Mouse (Mus musculus) CH12.LX (cell line): ENCODE data around the gene Dtnb. TPM values are rescaled to one million over a fixed set of nuclear protein-coding genes. Genes with fewer than 3 reads are reported as not detected.

Experiments
- DNase-seq: peaks from one replicate; pipeline ENCODE4 v3.0.0-alpha.2; 2013; ENCODE audit errors: extremely low read depth
- H3K27ac ChIP-seq: 2 replicates; pipeline ENCODE4 v1.5.1; 2012; ENCODE audit warnings: low read depth, mild to moderate bottlenecking, control low read depth, moderate library complexity; ENCODE audit not compliant: insufficient read depth
- H3K27me3 ChIP-seq: replicated peaks from 2 replicates; pipeline ENCODE3; 2012; ENCODE audit warnings: inconsistent platforms
- H3K36me3 ChIP-seq, 2 experiments: replicated peaks in 1 of 2; 2 replicates each; pipeline versions ENCODE3 to v1.6.1; 2012; ENCODE audit warnings: inconsistent platforms in 1 of 2, low read length in 1 of 2, mild to moderate bottlenecking in 1 of 2, mixed read lengths in 1 of 2, moderate library complexity in 1 of 2; ENCODE audit not compliant: control insufficient read depth in 1 of 2, insufficient read depth in 1 of 2
- H3K4me1 ChIP-seq, 2 experiments: 2 replicates each; pipeline ENCODE4 v1.6.1; 2012; ENCODE audit warnings: inconsistent platforms in 1 of 2, moderate library complexity in 1 of 2; ENCODE audit not compliant: insufficient read depth in 2 of 2, control insufficient read depth in 1 of 2
- H3K4me2 ChIP-seq: 2 replicates; pipeline ENCODE4 v1.6.1; 2012; ENCODE audit warnings: low read depth, mild to moderate bottlenecking, control low read depth; ENCODE audit not compliant: poor library complexity, insufficient read depth, severe bottlenecking
- H3K4me3 ChIP-seq, 3 experiments: fragments of 150-350 bp in 1 of 3; sonication (generic) in 1 of 3; replicated peaks in 1 of 3; 2 replicates each; pipeline versions ENCODE3 to v1.5.1; 2011 to 2012; ENCODE audit warnings: low read depth in 2 of 3, low read length in 2 of 3, mild to moderate bottlenecking in 2 of 3, moderate library complexity in 2 of 3, control low read depth in 1 of 3, improper control_type of control experiment in 1 of 3, inconsistent platforms in 1 of 3, mixed read lengths in 1 of 3; ENCODE audit not compliant: poor library complexity in 1 of 3
- H3K79me2 ChIP-seq: replicated peaks from 2 replicates; pipeline ENCODE4 v1.6.1; 2012; ENCODE audit warnings: mild to moderate bottlenecking, moderate library complexity; ENCODE audit not compliant: control insufficient read depth, poor library complexity, insufficient read depth, severe bottlenecking; ENCODE audit errors: extremely low read depth
- H3K9ac ChIP-seq: 2 replicates; pipeline ENCODE4 v1.6.1; 2012; ENCODE audit warnings: low read depth, mild to moderate bottlenecking, control low read depth, moderate library complexity; ENCODE audit not compliant: insufficient read depth
- H3K9me3 ChIP-seq: replicated peaks from 2 replicates; pipeline ENCODE3; 2012; ENCODE audit warnings: low read length, inconsistent platforms, mixed read lengths
- CHD1 ChIP-seq: IDR thresholded peaks from 2 replicates; pipeline ENCODE4 v1.6.1; 2012; ENCODE audit warnings: low read depth, low read length, improper control_type of control experiment, inconsistent platforms
- E2F4 ChIP-seq: IDR thresholded peaks from 2 replicates; pipeline ENCODE4 v1.6.1; 2011; ENCODE audit warnings: low read depth, low read length, improper control_type of control experiment; ENCODE audit not compliant: insufficient replicate concordance
- ELF1 ChIP-seq: IDR thresholded peaks from 2 replicates; pipeline ENCODE4 v1.6.1; 2014; ENCODE audit warnings: low read depth, mild to moderate bottlenecking, inconsistent platforms, low read length, improper control_type of control experiment
- EP300 ChIP-seq: IDR thresholded peaks from 2 replicates; pipeline ENCODE4 v1.6.1; 2011; ENCODE audit warnings: low read length, improper control_type of control experiment
- ETS1 ChIP-seq: conservative IDR thresholded peaks from 2 replicates; pipeline ENCODE4 v1.6.1; 2012; ENCODE audit warnings: low read depth, mild to moderate bottlenecking, inconsistent platforms, low read length, improper control_type of control experiment, moderate library complexity
- JUND ChIP-seq: conservative IDR thresholded peaks from 2 replicates; pipeline ENCODE4 v1.6.1; 2011; ENCODE audit warnings: low read depth, low read length, improper control_type of control experiment
- KAT2A ChIP-seq: IDR thresholded peaks from 2 replicates; pipeline ENCODE4 v1.6.1; 2012; ENCODE audit warnings: low read length, improper control_type of control experiment, inconsistent platforms; ENCODE audit not compliant: insufficient replicate concordance
- MAX ChIP-seq: IDR thresholded peaks from 2 replicates; pipeline ENCODE4 v1.6.1; 2011; ENCODE audit warnings: low read length, improper control_type of control experiment
- MAZ ChIP-seq: IDR thresholded peaks from 2 replicates; pipeline ENCODE4 v1.6.1; 2012; ENCODE audit warnings: low read depth, mild to moderate bottlenecking, inconsistent platforms, low read length, improper control_type of control experiment, moderate library complexity
- MEF2A ChIP-seq: IDR thresholded peaks from 2 replicates; pipeline ENCODE4 v1.6.1; 2014; ENCODE audit warnings: low read depth, mild to moderate bottlenecking, inconsistent platforms, low read length, improper control_type of control experiment, borderline replicate concordance
- MYC ChIP-seq: IDR thresholded peaks from 2 replicates; pipeline ENCODE4 v1.6.1; 2011; ENCODE audit warnings: low read depth, mild to moderate bottlenecking, improper control_type of control experiment, low read length
- NELFE ChIP-seq: IDR thresholded peaks from 2 replicates; pipeline ENCODE4 v1.6.1; 2011; ENCODE audit warnings: low read depth, low read length, improper control_type of control experiment
- NRF1 ChIP-seq: IDR thresholded peaks from 2 replicates; pipeline ENCODE4 v1.6.1; 2014; ENCODE audit warnings: low read depth, mild to moderate bottlenecking, inconsistent platforms, low read length, improper control_type of control experiment, moderate library complexity
- PAX5 ChIP-seq: IDR thresholded peaks from 2 replicates; pipeline ENCODE4 v1.6.1; 2012; ENCODE audit warnings: low read length, inconsistent platforms, mixed read lengths
- POLR2A ChIP-seq: IDR thresholded peaks from 2 replicates; pipeline ENCODE4 v1.6.1; 2011; ENCODE audit warnings: low read depth, mild to moderate bottlenecking, improper control_type of control experiment, low read length
- POLR2AphosphoS2 ChIP-seq: IDR thresholded peaks from 2 replicates; pipeline ENCODE4 v1.6.1; 2011; ENCODE audit warnings: low read depth, low read length, improper control_type of control experiment
- RAD21 ChIP-seq: IDR thresholded peaks from 2 replicates; pipeline ENCODE4 v1.6.1; 2011; ENCODE audit warnings: low read depth, mild to moderate bottlenecking, low read length, improper control_type of control experiment, moderate library complexity
- RCOR1 ChIP-seq: conservative IDR thresholded peaks from 2 replicates; pipeline ENCODE4 v1.6.1; 2012; ENCODE audit warnings: low read depth, mild to moderate bottlenecking, inconsistent platforms, low read length, improper control_type of control experiment
- SMC3 ChIP-seq: IDR thresholded peaks from 2 replicates; pipeline ENCODE4 v1.6.1; 2011; ENCODE audit warnings: low read depth, low read length, improper control_type of control experiment
- TBP ChIP-seq: conservative IDR thresholded peaks from 2 replicates; pipeline ENCODE4 v1.6.1; 2011; ENCODE audit warnings: low read depth, low read length, improper control_type of control experiment
- TCF12 ChIP-seq: IDR thresholded peaks from 2 replicates; pipeline ENCODE4 v1.6.1; 2014; ENCODE audit warnings: low read depth, mild to moderate bottlenecking, inconsistent platforms, low read length, improper control_type of control experiment
- USF2 ChIP-seq: conservative IDR thresholded peaks from 2 replicates; pipeline ENCODE4 v1.6.1; 2011; ENCODE audit warnings: low read depth, low read length, improper control_type of control experiment
- ZC3H11A ChIP-seq: IDR thresholded peaks from 2 replicates; pipeline ENCODE4 v1.6.1; 2012; ENCODE audit warnings: low read depth, mild to moderate bottlenecking, inconsistent platforms, low read length, improper control_type of control experiment
- ZMIZ1 ChIP-seq: IDR thresholded peaks from 2 replicates; pipeline ENCODE4 v1.6.1; 2012; ENCODE audit warnings: low read depth, mild to moderate bottlenecking, inconsistent platforms, low read length, improper control_type of control experiment
- ZNF384 ChIP-seq: IDR thresholded peaks from 2 replicates; pipeline ENCODE4 v1.6.1; 2012; ENCODE audit warnings: low read depth, low read length, improper control_type of control experiment, inconsistent platforms
- dilution Hi-C: fragments of 300-500 bp; cut with MboI; formaldehyde crosslinking; loops from 2 replicates; pipeline ENCODE4 v1.14.3; 2020; ENCODE audit warnings: low sequenced_read_pairs; ENCODE audit not compliant: extremely low pct_unique_long_range_greater_than_20kb, extremely low pct_ligation_motif_present
- in situ Hi-C: fragments of 300-500 bp; cut with MboI; formaldehyde crosslinking; loops from 3 replicates; pipeline ENCODE4 v1.14.3; 2019; ENCODE audit warnings: low sequenced_read_pairs, low pct_ligation_motif_present, low pct_unique_long_range_greater_than_20kb, mixed read lengths
- polyA plus RNA-seq: library from polyadenylated mRNA; unstranded; fragments of >175 nt; gene quantifications from 2 replicates; pipeline ENCODE4 v1.2.1, GENCODE M21; 2012; ENCODE audit warnings: low read depth; ENCODE audit not compliant: insufficient read length
- total RNA-seq, 2 experiments: library from RNA; depleted of rRNA; stranded (reverse); fragments of 300-350 nt in 1 of 2; fragments of >200 nt in 1 of 2; gene quantifications; 2 replicates each; pipeline ENCODE4 v1.2.3; 2012 to 2014

Dtnb gene
- total and polyA plus RNA-seq, 3 experiments: 8.1 to 26.0 (median 17.4) TPM

DNA sequence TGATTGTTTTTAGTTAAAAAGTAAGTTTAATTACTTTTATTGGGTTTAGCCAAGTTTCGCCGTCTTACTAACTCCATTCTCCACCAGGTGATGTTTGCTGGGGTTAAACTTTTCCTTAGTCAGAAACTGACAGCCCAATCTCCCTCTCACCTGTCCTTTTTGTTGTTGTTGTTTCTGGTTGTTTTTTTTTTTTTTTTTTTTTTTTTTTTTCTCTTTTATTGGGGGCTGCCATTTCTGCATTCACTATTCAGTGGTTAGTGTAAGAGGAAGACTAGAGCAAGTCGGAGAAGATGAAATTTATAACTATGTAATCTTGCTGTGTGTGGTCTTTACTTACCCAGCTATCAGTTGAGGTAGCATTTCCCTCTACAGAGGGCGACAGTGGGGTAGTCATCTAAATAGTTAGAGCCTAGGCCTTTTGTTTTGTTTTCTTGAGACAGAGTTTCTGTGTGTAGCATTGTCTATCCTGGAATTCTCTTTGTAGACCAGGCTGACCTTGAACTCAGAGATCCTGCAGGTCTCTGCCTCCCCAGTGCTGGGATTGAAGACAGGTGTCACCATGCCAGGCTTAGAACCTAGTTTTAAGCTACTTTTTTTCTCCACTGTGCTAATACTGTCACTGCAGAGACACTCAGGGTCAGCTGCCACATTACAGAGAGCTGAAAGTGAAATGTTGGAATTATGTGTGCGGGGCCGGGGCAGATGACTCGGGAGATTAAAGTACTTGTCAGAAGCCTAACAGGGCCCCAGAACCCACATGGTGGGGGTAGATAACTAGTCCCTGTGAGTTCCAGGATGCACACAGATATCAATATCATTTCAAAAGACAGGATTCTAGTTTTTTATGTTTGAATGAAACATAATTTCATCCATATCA, 46.2 kb downstream of the Dtnb start:
- TF ChIP-seq RAD21: no peak
- no peak for TF ChIP-seq KAT2A
- no peak for TF ChIP-seq ZNF384
- no peak for TF ChIP-seq MAX
- TF ChIP-seq ETS1: no peak
- TF ChIP-seq MEF2A: no peak
- no peak for TF ChIP-seq JUND
- TF ChIP-seq USF2: no peak
- TF ChIP-seq CHD1: no peak
- TF ChIP-seq PAX5: no peak
- no peak for TF ChIP-seq NELFE
- no peak for TF ChIP-seq E2F4
- no peak for TF ChIP-seq RCOR1
- TF ChIP-seq POLR2AphosphoS2: no peak
- no peak for TF ChIP-seq POLR2A
- TF ChIP-seq TBP: no peak
- Histone ChIP-seq H3K27me3 (no peaks in the 10 kb centered on the region), H3K9ac (no peak overlapping the region), H3K9me3 (no peaks in the 10 kb centered on the region), H3K4me3 (no peak overlapping the region), H3K4me2 (no peak overlapping the region), H3K36me3 (peaks cover 0 to 10% of the 10 kb centered on the region in 2 experiments), H3K27ac (no peak overlapping the region), H3K4me1 (no peaks in the 10 kb centered on the region), H3K79me2 (no peaks in the 10 kb centered on the region)
- in situ Hi-C loops (no loop called here), dilution Hi-C loops (no loop called here)
- DNase-seq: no peak

DNA sequence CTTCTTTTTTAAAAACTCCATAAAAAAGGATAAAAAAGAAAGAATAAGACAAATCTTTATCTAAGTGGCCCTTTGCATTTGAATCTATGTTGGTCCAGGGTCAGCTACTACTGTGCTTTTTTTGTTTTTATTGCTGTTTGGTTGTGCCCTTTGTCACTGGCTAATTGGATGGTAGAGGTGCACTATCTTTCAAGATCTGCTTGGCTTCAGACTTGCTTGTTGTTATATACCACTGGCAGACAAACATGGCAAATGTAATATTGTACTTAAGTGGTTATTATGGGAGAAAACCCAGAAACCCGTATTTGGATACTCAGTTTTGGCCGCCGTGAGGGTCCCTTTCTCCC, 46.8 kb downstream of the Dtnb start:
- Histone ChIP-seq H3K9ac (no peak overlapping the region), H3K27ac (no peak overlapping the region), H3K4me3 (no peak overlapping the region)

More for the DNA sequence above, 46.8 kb downstream of the Dtnb start:
- Histone ChIP-seq H3K36me3 (peaks cover 0 to 9% of the 10 kb centered on the region in 2 experiments), H3K4me2 (no peak overlapping the region), H3K79me2 (no peaks in the 10 kb centered on the region), H3K27me3 (no peaks in the 10 kb centered on the region), H3K9me3 (no peaks in the 10 kb centered on the region), H3K4me1 (no peaks in the 10 kb centered on the region)
- no peak for DNase-seq
- dilution Hi-C loops (no loop called here), in situ Hi-C loops (no loop called here)
- no peak for TF ChIP-seq ELF1
- no peak for TF ChIP-seq MAZ
- no peak for TF ChIP-seq ETS1
- TF ChIP-seq NRF1: no peak
- TF ChIP-seq PAX5: no peak
- no peak for TF ChIP-seq MAX
- no peak for TF ChIP-seq SMC3
- TF ChIP-seq MYC: no peak
- TF ChIP-seq POLR2AphosphoS2: no peak
- TF ChIP-seq RAD21: no peak
- TF ChIP-seq MEF2A: no peak
- no peak for TF ChIP-seq ZC3H11A
- no peak for TF ChIP-seq USF2
- TF ChIP-seq TCF12: no peak
- TF ChIP-seq ZMIZ1: no peak
- TF ChIP-seq JUND: no peak
- no peak for TF ChIP-seq EP300
